Mouse (Mus musculus): ENCODE data around the gene Pik3r3. TPM values are rescaled to one million over a fixed set of nuclear protein-coding genes. Genes with fewer than 3 reads are reported as not detected.

Gene Pik3r3
- total RNA-seq, 1 experiment = 7.8 TPM

GRCm38 (mm10) chr4:116182079-116182478, 39.3 kb upstream of the Pik3r3 start:
- no peaks in the 10 kb centered on the region for H3K9me3 ChIP-seq (ENCODE audit: control insufficient read depth, insufficient read depth, low read depth, low read length)
- no peak for TF ChIP-seq ZNF384 (IDR thresholded peaks at IDR 0.05; ENCODE audit: low read depth, low read length)
- TF ChIP-seq MAFK (IDR thresholded peaks at IDR 0.05; ENCODE audit: insufficient read depth, low read depth, low read length) = no peak; the same call in 1 of the 2 replicates
- TF ChIP-seq ZC3H11A (IDR thresholded peaks at IDR 0.05; ENCODE audit: borderline replicate concordance, low read depth, low read length) = no peak
- no peak for TF ChIP-seq HCFC1 (IDR thresholded peaks at IDR 0.05; ENCODE audit: borderline replicate concordance, insufficient read depth, low read length)
- TF ChIP-seq CHD2 (IDR thresholded peaks at IDR 0.05; ENCODE audit: low read depth, low read length) = no peak
- H3K9ac ChIP-seq (ENCODE audit: insufficient read depth, low read depth, low read length, poor library complexity, severe bottlenecking) = no peak overlapping the region
- H3K4me3 ChIP-seq (ENCODE audit: insufficient read depth in 1 of 2, low read depth in 1 of 2, low read length in 2 of 2, poor library complexity in 1 of 2, severe bottlenecking in 1 of 2) = no peak overlapping the region
- in situ Hi-C loops (cut with MboI; ENCODE audit: low sequenced_read_pairs in 2 of 2, unreplicated experiment in 2 of 2) = no loop called here
- H3K4me1 ChIP-seq (ENCODE audit: control insufficient read depth in 2 of 2, insufficient read depth in 2 of 2, low read length in 2 of 2, poor library complexity in 1 of 2) = peaks cover 8 to 11% of the 10 kb centered on the region in 2 experiments; a peak in 2 of 4 replicates
- H3K27ac ChIP-seq (ENCODE audit: insufficient read depth, low read depth, low read length, poor library complexity, severe bottlenecking) = no peak overlapping the region
- DNase-seq (ENCODE audit: low read depth, low spot score) = no peak
- no peaks in the 10 kb centered on the region for H3K36me3 ChIP-seq (ENCODE audit: control insufficient read depth, insufficient read depth, low read length, poor library complexity, severe bottlenecking)

- DNase-seq (ENCODE audit: low read depth, low spot score) = no peak
- in situ Hi-C loops (cut with MboI; ENCODE audit: low sequenced_read_pairs in 2 of 2, unreplicated experiment in 2 of 2) = no loop called here
- peaks cover 8% of the 10 kb centered on the region in 2 experiments; a peak in 2 of 4 replicates for H3K4me1 ChIP-seq (ENCODE audit: control insufficient read depth in 2 of 2, insufficient read depth in 2 of 2, low read length in 2 of 2, poor library complexity in 1 of 2)
- no peak overlapping the region for H3K27ac ChIP-seq (ENCODE audit: insufficient read depth, low read depth, low read length, poor library complexity, severe bottlenecking)
- H3K9me3 ChIP-seq (ENCODE audit: control insufficient read depth, insufficient read depth, low read depth, low read length) = no peaks in the 10 kb centered on the region
- no peaks in the 10 kb centered on the region for H3K36me3 ChIP-seq (ENCODE audit: control insufficient read depth, insufficient read depth, low read length, poor library complexity, severe bottlenecking)
- H3K9ac ChIP-seq (ENCODE audit: insufficient read depth, low read depth, low read length, poor library complexity, severe bottlenecking) = peak overlapping the region; percentile 21; the same call in 1 of the 2 replicates
- peak overlapping the region in 1 of 2 experiments; percentile 80; a peak in 3 of 4 replicates for H3K4me3 ChIP-seq (ENCODE audit: insufficient read depth in 1 of 2, low read depth in 1 of 2, low read length in 2 of 2, poor library complexity in 1 of 2, severe bottlenecking in 1 of 2)
- no peak for TF ChIP-seq HCFC1 (IDR thresholded peaks at IDR 0.05; ENCODE audit: borderline replicate concordance, insufficient read depth, low read length)
- no peak for TF ChIP-seq CHD2 (IDR thresholded peaks at IDR 0.05; ENCODE audit: low read depth, low read length)
- no peak for TF ChIP-seq ZC3H11A (IDR thresholded peaks at IDR 0.05; ENCODE audit: borderline replicate concordance, low read depth, low read length)
- no peak for TF ChIP-seq ZNF384 (IDR thresholded peaks at IDR 0.05; ENCODE audit: low read depth, low read length)
- TF ChIP-seq MAFK (IDR thresholded peaks at IDR 0.05; ENCODE audit: insufficient read depth, low read depth, low read length) = no peak
These were observed 38.7 kb upstream of the Pik3r3 start for GRCm38 (mm10) chr4:116182745-116183144.

DNA sequence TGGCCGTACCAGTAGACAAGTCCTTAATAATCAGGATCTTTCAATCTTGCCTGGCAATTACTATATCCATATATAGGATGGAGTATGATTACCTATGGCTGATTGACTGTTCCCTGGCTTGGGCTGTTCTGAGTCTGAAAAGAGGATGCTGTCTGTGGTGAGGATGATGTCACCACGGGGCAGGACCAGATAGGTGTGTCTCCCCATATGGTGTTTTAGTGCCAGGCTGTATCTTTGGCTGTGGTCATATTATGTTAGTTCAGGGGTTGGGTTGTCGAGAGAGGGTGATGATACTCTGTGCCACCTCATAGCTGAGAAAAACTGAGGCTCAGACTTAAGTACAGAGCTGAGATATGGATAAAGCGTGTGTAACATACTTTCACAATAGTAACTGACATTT, 36.3 kb upstream of the Pik3r3 start:
- in situ Hi-C loops (cut with MboI; ENCODE audit: low sequenced_read_pairs in 2 of 2, unreplicated experiment in 2 of 2) = no loop called here
- H3K9ac ChIP-seq (ENCODE audit: insufficient read depth, low read depth, low read length, poor library complexity, severe bottlenecking) = no peak overlapping the region
- no peaks in the 10 kb centered on the region for H3K9me3 ChIP-seq (ENCODE audit: control insufficient read depth, insufficient read depth, low read depth, low read length)
- H3K27ac ChIP-seq (ENCODE audit: insufficient read depth, low read depth, low read length, poor library complexity, severe bottlenecking) = no peak overlapping the region
- no peak overlapping the region for H3K4me3 ChIP-seq (ENCODE audit: insufficient read depth in 1 of 2, low read depth in 1 of 2, low read length in 2 of 2, poor library complexity in 1 of 2, severe bottlenecking in 1 of 2)
- no peak for TF ChIP-seq CHD2 (IDR thresholded peaks at IDR 0.05; ENCODE audit: low read depth, low read length)
- no peak for TF ChIP-seq HCFC1 (IDR thresholded peaks at IDR 0.05; ENCODE audit: borderline replicate concordance, insufficient read depth, low read length)
- TF ChIP-seq ZC3H11A (IDR thresholded peaks at IDR 0.05; ENCODE audit: borderline replicate concordance, low read depth, low read length) = no peak
- no peak for TF ChIP-seq MAFK (IDR thresholded peaks at IDR 0.05; ENCODE audit: insufficient read depth, low read depth, low read length)
- no peak for TF ChIP-seq ZNF384 (IDR thresholded peaks at IDR 0.05; ENCODE audit: low read depth, low read length)
- H3K4me1 ChIP-seq (ENCODE audit: control insufficient read depth in 2 of 2, insufficient read depth in 2 of 2, low read length in 2 of 2, poor library complexity in 1 of 2) = peaks cover 6 to 8% of the 10 kb centered on the region in 2 experiments; a peak in 2 of 4 replicates
- no peaks in the 10 kb centered on the region for H3K36me3 ChIP-seq (ENCODE audit: control insufficient read depth, insufficient read depth, low read length, poor library complexity, severe bottlenecking)
- DNase-seq (ENCODE audit: low read depth, low spot score) = no peak

DNA sequence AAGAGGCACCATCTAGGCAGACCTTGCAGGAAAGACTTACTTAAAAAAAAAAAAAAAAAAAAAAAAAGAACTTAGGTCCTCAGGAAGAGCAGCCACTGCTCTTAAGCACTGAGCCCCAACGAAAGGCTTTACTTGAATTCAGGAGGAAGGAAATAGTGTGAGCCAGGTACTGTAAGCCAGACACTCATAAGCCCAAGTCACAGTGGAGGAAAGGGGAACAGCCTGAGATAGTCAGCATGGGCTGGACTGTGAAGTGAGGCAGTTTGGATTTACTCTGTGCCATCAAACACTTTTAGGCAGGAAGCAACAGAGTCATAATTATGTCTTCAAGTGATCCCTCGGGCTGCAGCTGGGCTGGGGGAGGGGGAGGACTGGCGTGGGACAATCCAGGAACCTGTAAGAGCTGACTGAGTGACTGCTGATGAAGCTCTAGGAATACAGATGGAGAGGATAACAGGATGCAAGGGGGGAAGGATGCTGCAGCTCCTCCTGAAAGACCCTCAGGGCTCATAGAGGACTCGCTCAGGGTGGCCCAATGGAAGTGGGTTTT, 29.1 kb upstream of the Pik3r3 start:
- Histone ChIP-seq H3K27ac (ENCODE audit: insufficient read depth, low read depth, low read length, poor library complexity, severe bottlenecking) (no peak overlapping the region), H3K36me3 (ENCODE audit: control insufficient read depth, insufficient read depth, low read length, poor library complexity, severe bottlenecking) (no peaks in the 10 kb centered on the region), H3K9me3 (ENCODE audit: control insufficient read depth, insufficient read depth, low read depth, low read length) (no peaks in the 10 kb centered on the region), H3K4me1 (ENCODE audit: control insufficient read depth in 2 of 2, insufficient read depth in 2 of 2, low read length in 2 of 2, poor library complexity in 1 of 2) (no peaks in the 10 kb centered on the region), H3K9ac (ENCODE audit: insufficient read depth, low read depth, low read length, poor library complexity, severe bottlenecking) (no peak overlapping the region), H3K4me3 (ENCODE audit: insufficient read depth in 1 of 2, low read depth in 1 of 2, low read length in 2 of 2, poor library complexity in 1 of 2, severe bottlenecking in 1 of 2) (no peak overlapping the region)
- no peak for DNase-seq (ENCODE audit: low read depth, low spot score)
- in situ Hi-C loops (cut with MboI; ENCODE audit: low sequenced_read_pairs in 2 of 2, unreplicated experiment in 2 of 2) = no loop called here
- TF ChIP-seq CHD2 (IDR thresholded peaks at IDR 0.05; ENCODE audit: low read depth, low read length) = no peak
- no peak for TF ChIP-seq ZC3H11A (IDR thresholded peaks at IDR 0.05; ENCODE audit: borderline replicate concordance, low read depth, low read length)
- TF ChIP-seq MAFK (IDR thresholded peaks at IDR 0.05; ENCODE audit: insufficient read depth, low read depth, low read length) = no peak
- TF ChIP-seq ZNF384 (IDR thresholded peaks at IDR 0.05; ENCODE audit: low read depth, low read length) = no peak
- no peak for TF ChIP-seq HCFC1 (IDR thresholded peaks at IDR 0.05; ENCODE audit: borderline replicate concordance, insufficient read depth, low read length)

All from ES-E14 (cell line).